Mouse (Mus musculus): Measurements from ENCODE around the gene Dner. TPM values are rescaled to one million over a fixed set of nuclear protein-coding genes. Genes with fewer than 3 reads are reported as not detected.

Gene Dner
- polyA plus RNA-seq, 1 experiment from 2014 or later, result 1.2 TPM

DNA sequence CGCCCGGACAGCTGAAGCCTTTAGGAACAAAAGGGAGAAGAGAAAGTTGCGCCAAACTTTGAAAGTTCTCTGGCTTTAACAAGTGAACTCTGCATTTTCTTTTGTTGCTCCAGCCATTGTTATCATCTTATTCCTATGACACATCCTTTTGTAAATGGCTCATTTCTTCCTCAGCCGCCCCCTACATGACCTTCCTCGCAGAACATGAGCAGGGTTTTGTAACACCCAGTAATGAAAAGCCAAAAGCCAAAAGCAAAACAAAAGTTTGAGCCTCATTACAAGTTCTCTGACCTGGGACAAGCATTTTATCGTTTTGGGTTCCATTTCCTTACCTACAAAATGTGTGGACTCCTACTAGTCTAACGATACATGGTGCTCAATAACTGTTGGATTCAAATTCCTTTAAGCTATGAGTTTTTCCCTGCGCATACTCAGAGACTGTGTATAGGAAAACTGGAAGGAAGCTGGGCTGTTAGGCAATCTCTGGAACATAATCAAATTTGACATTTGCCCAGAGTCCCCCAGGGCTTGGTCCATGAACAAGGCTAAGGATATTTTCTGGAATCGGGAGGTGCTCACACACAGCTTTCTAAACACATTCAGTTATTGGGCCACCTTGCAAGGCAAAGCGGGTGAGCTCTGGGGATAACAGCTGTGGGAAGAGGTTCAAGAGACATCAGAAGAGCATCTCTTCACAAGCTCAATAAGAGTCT, 246.3 kb downstream of the Dner start:
- no peaks in the 10 kb centered on the region for H3K4me1 ChIP-seq (replicated peaks; ENCODE audit: control insufficient read depth, insufficient read depth, low read length)
- H3K9me3 ChIP-seq (ENCODE audit: control insufficient read depth, low read length), result no peaks in the 10 kb centered on the region
- no peak overlapping the region for H3K9ac ChIP-seq (ENCODE audit: low read length)
- H3K4me3 ChIP-seq (ENCODE audit: low read length), result no peak overlapping the region
- no peaks in the 10 kb centered on the region for H3K36me3 ChIP-seq (ENCODE audit: control insufficient read depth, insufficient read depth, low read length)
- H3K27me3 ChIP-seq (ENCODE audit: control insufficient read depth, insufficient read depth, low read depth, low read length), result no peaks in the 10 kb centered on the region
- H3K4me2 ChIP-seq (ENCODE audit: low read depth, low read length), result no peak overlapping the region
- no peak; the same call in 1 of the 2 replicates for ATAC-seq (ENCODE audit: low read depth)
- no peak overlapping the region for H3K27ac ChIP-seq (ENCODE audit: low read length)
- WGBS, result 81% methylated on average over 10 of the region's 10 CpGs

DNA sequence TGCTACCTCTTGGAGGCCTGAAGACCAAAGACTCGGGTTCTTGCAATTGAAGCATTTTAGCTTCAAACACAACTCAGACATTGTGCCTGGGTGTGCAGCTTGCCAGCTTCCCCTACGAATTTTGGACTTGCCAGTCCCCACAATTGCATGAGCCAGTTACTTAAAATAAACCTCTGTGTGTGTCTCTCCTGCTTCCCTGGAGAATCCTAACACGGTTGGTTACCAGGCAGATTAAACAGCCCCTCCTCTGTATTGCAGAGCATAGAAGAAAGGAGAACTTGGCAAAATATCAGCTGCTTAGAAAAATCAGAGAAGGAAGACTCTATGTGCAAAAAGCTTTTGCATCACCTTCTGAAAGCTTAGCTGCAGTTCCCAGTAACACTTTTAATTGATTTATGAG, 252.4 kb downstream of the Dner start:
- no peaks in the 10 kb centered on the region for H3K27me3 ChIP-seq (ENCODE audit: control insufficient read depth, insufficient read depth, low read depth, low read length)
- no peak overlapping the region for H3K27ac ChIP-seq (ENCODE audit: low read length)
- H3K4me1 ChIP-seq (replicated peaks; ENCODE audit: control insufficient read depth, insufficient read depth, low read length), result no peaks in the 10 kb centered on the region
- WGBS, result 54% methylated on average over 3 of the region's 3 CpGs
- H3K4me2 ChIP-seq (ENCODE audit: low read depth, low read length), result no peak overlapping the region
- no peaks in the 10 kb centered on the region for H3K36me3 ChIP-seq (ENCODE audit: control insufficient read depth, insufficient read depth, low read length)
- no peak overlapping the region for H3K9ac ChIP-seq (ENCODE audit: low read length)
- no peak overlapping the region for H3K4me3 ChIP-seq (ENCODE audit: low read length)
- no peaks in the 10 kb centered on the region for H3K9me3 ChIP-seq (ENCODE audit: control insufficient read depth, low read length)
- no peak for ATAC-seq (ENCODE audit: low read depth)

DNA sequence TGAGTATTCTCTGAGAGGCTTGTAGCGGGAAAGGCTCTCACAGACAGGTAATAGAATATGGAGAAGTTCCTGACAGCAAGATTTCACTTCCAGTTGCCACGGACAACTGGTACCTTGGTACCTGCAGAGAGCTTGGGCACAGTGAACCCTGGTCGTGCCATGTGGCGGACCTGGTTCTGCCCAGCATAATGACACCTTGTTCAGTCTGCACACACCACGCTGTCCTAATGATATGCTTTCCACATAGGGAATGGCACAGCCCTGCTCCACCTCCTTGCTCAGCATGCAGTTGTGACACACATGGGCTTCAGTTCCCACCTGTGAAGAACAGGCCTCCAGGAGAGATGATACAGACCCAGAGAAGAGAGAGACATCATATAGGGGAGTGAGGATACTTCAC, 253.0 kb downstream of the Dner start:
- no peaks in the 10 kb centered on the region for H3K9me3 ChIP-seq (ENCODE audit: control insufficient read depth, low read length)
- no peaks in the 10 kb centered on the region for H3K27me3 ChIP-seq (ENCODE audit: control insufficient read depth, insufficient read depth, low read depth, low read length)
- no peak overlapping the region for H3K9ac ChIP-seq (ENCODE audit: low read length)
- no peaks in the 10 kb centered on the region for H3K36me3 ChIP-seq (ENCODE audit: control insufficient read depth, insufficient read depth, low read length)
- H3K27ac ChIP-seq (ENCODE audit: low read length), result no peak overlapping the region
- H3K4me3 ChIP-seq (ENCODE audit: low read length), result no peak overlapping the region
- WGBS, result 91% methylated on average over 5 of the region's 5 CpGs
- H3K4me1 ChIP-seq (replicated peaks; ENCODE audit: control insufficient read depth, insufficient read depth, low read length), result no peaks in the 10 kb centered on the region
- no peak for ATAC-seq (ENCODE audit: low read depth)
- no peak overlapping the region for H3K4me2 ChIP-seq (ENCODE audit: low read depth, low read length)

DNA sequence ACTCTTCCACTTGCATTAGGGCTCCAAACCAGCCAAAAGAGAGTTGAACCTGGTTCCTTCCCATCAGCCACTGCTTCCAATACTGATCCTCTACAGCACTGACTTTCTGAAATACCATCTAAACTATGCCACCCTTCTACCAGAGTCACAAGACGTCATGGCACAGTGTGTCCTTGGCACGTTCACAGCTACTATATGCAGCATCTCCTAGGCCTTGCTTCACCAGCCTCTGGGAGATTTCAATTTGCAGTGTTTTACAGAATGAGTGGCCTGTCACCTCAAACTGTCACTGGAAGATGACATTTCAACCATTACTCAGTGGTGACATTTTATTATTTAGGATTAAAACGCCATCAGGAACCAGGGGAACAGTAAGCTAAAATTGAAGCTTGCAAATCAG, 254.6 kb downstream of the Dner start:
- Histone ChIP-seq H3K27ac (ENCODE audit: low read length) (no peak overlapping the region), H3K9me3 (ENCODE audit: control insufficient read depth, low read length) (no peaks in the 10 kb centered on the region), H3K4me3 (ENCODE audit: low read length) (no peak overlapping the region), H3K4me1 (replicated peaks; ENCODE audit: control insufficient read depth, insufficient read depth, low read length) (no peaks in the 10 kb centered on the region), H3K4me2 (ENCODE audit: low read depth, low read length) (no peak overlapping the region), H3K9ac (ENCODE audit: low read length) (no peak overlapping the region), H3K36me3 (ENCODE audit: control insufficient read depth, insufficient read depth, low read length) (no peaks in the 10 kb centered on the region), H3K27me3 (ENCODE audit: control insufficient read depth, insufficient read depth, low read depth, low read length) (no peaks in the 10 kb centered on the region)
- 79% methylated on average over 3 of the region's 3 CpGs for WGBS
- no peak for ATAC-seq (ENCODE audit: low read depth)

DNA sequence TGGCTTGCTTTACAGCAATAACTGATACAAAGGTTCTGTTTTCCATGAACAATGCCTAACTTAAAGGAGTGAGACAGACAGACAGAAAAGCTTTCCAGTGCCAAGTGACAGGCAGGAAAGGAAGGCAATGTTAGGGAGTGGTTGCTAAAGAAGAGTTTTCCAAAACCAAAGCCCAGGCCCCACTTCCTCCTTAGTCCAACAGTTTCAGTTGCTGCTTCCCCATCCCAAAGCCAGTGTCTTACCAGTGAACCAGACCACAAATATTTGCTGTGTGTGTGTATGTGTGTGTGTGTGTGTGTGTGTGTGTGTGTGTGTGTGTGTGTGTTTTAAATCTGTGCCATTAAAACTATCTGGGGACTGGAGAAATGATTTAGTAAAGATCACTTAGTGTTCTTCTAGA, 258.5 kb downstream of the Dner start:
- no peaks in the 10 kb centered on the region for H3K9me3 ChIP-seq (ENCODE audit: control insufficient read depth, low read length)
- H3K4me3 ChIP-seq (ENCODE audit: low read length), result no peak overlapping the region
- no peaks in the 10 kb centered on the region for H3K27me3 ChIP-seq (ENCODE audit: control insufficient read depth, insufficient read depth, low read depth, low read length)
- no peak overlapping the region for H3K4me2 ChIP-seq (ENCODE audit: low read depth, low read length)
- no peaks in the 10 kb centered on the region for H3K4me1 ChIP-seq (replicated peaks; ENCODE audit: control insufficient read depth, insufficient read depth, low read length)
- H3K36me3 ChIP-seq (ENCODE audit: control insufficient read depth, insufficient read depth, low read length), result no peaks in the 10 kb centered on the region
- no peak overlapping the region for H3K27ac ChIP-seq (ENCODE audit: low read length)
- H3K9ac ChIP-seq (ENCODE audit: low read length), result no peak overlapping the region
- no peak for ATAC-seq (ENCODE audit: low read depth)

DNA sequence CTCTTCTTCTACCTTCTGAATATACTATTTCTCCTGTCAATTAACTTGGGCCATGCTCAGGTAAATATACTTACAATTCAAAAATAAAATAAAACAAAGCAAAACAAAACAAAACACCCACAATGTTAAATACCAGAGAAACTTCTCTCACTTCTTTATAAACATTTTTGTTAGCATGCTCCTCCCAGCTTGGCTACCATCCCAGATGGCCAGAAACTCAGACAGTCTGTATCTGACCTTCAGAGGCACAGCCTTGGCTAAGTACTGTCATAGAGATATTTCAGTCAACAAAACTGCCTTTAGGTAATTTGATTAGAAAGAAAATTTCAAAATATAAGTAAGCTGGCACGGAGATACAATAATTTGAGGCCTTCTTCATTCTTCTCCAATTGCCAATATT, 259.7 kb downstream of the Dner start:
- Histone ChIP-seq H3K9ac (ENCODE audit: low read length) (no peak overlapping the region), H3K4me2 (ENCODE audit: low read depth, low read length) (no peak overlapping the region), H3K9me3 (ENCODE audit: control insufficient read depth, low read length) (no peaks in the 10 kb centered on the region), H3K4me1 (replicated peaks; ENCODE audit: control insufficient read depth, insufficient read depth, low read length) (no peaks in the 10 kb centered on the region), H3K27ac (ENCODE audit: low read length) (no peak overlapping the region), H3K36me3 (ENCODE audit: control insufficient read depth, insufficient read depth, low read length) (no peaks in the 10 kb centered on the region), H3K27me3 (ENCODE audit: control insufficient read depth, insufficient read depth, low read depth, low read length) (no peaks in the 10 kb centered on the region), H3K4me3 (ENCODE audit: low read length) (no peak overlapping the region)
- no peak for ATAC-seq (ENCODE audit: low read depth)
- 50% methylated on average over 1 of the region's 1 CpGs for WGBS

DNA sequence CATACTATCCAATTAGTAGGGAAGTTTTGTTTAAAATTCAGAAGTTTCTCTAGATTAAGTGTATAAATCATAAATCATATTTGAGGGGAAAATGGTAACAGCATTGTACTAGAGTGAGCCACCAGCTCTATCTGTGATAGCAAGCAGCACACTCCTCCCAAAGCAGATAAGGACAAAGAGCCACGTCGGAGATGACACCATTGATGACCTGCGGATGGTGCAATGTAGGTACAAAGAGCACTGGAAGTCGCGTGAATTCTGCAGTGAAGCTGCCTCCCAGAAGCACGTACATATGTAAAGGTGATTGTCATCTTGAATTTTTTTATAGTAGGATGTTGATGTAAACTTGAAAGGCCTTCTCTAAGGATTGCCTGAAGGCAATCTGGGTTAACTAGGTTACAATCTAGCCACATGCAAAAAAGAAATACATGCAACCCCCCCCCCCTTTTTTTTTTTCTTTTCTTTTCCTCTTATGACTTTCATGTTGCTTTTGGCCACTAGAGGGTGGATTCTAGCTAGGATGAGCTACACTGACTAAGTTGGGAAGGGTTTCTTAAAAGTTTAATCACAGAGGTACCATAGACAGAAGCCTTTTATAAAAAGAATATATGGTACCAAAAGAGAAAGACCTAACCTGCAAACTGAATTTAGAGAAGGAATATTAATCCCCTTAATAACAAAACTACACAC, 262.6 kb downstream of the Dner start:
- WGBS, result 70% methylated on average over 6 of the region's 6 CpGs
- H3K9me3 ChIP-seq (ENCODE audit: control insufficient read depth, low read length), result no peaks in the 10 kb centered on the region
- no peaks in the 10 kb centered on the region for H3K27me3 ChIP-seq (ENCODE audit: control insufficient read depth, insufficient read depth, low read depth, low read length)
- no peak overlapping the region for H3K4me2 ChIP-seq (ENCODE audit: low read depth, low read length)
- no peak overlapping the region for H3K27ac ChIP-seq (ENCODE audit: low read length)
- ATAC-seq (ENCODE audit: low read depth), result no peak
- H3K9ac ChIP-seq (ENCODE audit: low read length), result no peak overlapping the region
- H3K36me3 ChIP-seq (ENCODE audit: control insufficient read depth, insufficient read depth, low read length), result no peaks in the 10 kb centered on the region
- H3K4me1 ChIP-seq (replicated peaks; ENCODE audit: control insufficient read depth, insufficient read depth, low read length), result no peaks in the 10 kb centered on the region
- no peak overlapping the region for H3K4me3 ChIP-seq (ENCODE audit: low read length)

DNA sequence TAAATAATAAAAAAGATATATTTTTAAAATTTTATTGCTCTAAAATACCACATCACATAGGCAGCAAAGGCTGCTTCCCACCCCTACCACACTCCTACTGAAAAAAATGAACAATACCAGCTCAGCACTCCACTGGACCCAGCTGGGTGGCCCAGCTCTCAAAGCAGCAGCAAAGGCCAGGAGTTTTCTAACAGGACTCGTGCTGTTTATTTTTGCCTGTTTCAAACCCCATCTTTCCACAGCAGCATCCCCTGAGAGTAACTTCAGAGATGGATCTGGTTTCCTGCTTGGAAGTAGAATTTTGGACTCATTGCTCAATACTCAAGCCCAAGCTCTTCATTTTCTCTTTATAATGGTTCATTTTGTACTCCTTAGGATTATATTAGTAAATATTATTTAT, 263.7 kb downstream of the Dner start:
- H3K9me3 ChIP-seq (ENCODE audit: control insufficient read depth, low read length), result no peaks in the 10 kb centered on the region
- 50% methylated on average over 1 of the region's 1 CpGs for WGBS
- no peak for ATAC-seq (ENCODE audit: low read depth)

DNA sequence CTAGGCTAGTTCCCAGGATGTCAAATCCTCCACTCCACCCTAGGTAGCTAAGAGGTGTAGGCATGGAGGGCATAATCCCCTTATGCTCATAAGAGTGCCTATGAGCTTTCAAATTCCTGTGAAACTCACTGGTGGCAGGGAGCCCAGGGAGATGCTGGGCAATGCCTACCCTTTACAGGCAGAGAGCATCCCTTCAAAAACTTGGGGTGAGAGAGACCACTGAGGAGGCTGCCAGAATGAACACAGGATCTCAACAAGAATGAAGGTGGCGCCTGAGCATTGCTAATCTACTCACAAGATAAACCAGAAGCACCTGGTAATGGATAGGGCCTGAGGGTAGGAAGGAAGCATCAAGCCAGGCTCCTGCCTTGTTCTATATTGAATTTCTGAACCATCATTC, 267.7 kb downstream of the Dner start:
- Histone ChIP-seq H3K36me3 (ENCODE audit: control insufficient read depth, insufficient read depth, low read length) (no peaks in the 10 kb centered on the region), H3K27me3 (ENCODE audit: control insufficient read depth, insufficient read depth, low read depth, low read length) (no peaks in the 10 kb centered on the region), H3K4me1 (replicated peaks; ENCODE audit: control insufficient read depth, insufficient read depth, low read length) (no peaks in the 10 kb centered on the region), H3K9me3 (ENCODE audit: control insufficient read depth, low read length) (no peaks in the 10 kb centered on the region), H3K9ac (ENCODE audit: low read length) (no peak overlapping the region), H3K4me2 (ENCODE audit: low read depth, low read length) (no peak overlapping the region), H3K27ac (ENCODE audit: low read length) (no peak overlapping the region), H3K4me3 (ENCODE audit: low read length) (no peak overlapping the region)
- 48% methylated on average over 1 of the region's 1 CpGs for WGBS
- no peak for ATAC-seq (ENCODE audit: low read depth)

More for the DNA sequence above, 263.7 kb downstream of the Dner start:
- no peaks in the 10 kb centered on the region for H3K36me3 ChIP-seq (ENCODE audit: control insufficient read depth, insufficient read depth, low read length)
- H3K9ac ChIP-seq (ENCODE audit: low read length), result no peak overlapping the region
- no peaks in the 10 kb centered on the region for H3K4me1 ChIP-seq (replicated peaks; ENCODE audit: control insufficient read depth, insufficient read depth, low read length)
- H3K4me3 ChIP-seq (ENCODE audit: low read length), result no peak overlapping the region
- no peak overlapping the region for H3K4me2 ChIP-seq (ENCODE audit: low read depth, low read length)
- no peaks in the 10 kb centered on the region for H3K27me3 ChIP-seq (ENCODE audit: control insufficient read depth, insufficient read depth, low read depth, low read length)
- H3K27ac ChIP-seq (ENCODE audit: low read length), result no peak overlapping the region

Measured in lung, embryonic 16.5 days (tissue).